Mouse (Mus musculus) midbrain, embryonic 14.5 days (tissue): ENCODE measurements at regions not wholly inside any gene's neighbourhood (a gene's known extent, or its start where the extent isn't known, plus 50 kb on each side); places are given as distances from the start of the nearest gene placed in this dataset.
A peak's percentile ranks its signal among the peaks of the same experiment; 100 is the strongest.

Experiments
- ATAC-seq: fragments of 200-750 bp; cut with Nextera tagmentation; 2 replicates; pipeline ENCODE4 v1.8.0; 2017; ENCODE audit warnings: moderate number of reproducible peaks, moderate library complexity; ENCODE audit not compliant: low FRiP score, low TSS enrichment
- DNase-seq: peaks from one replicate; pipeline ENCODE4 v3.0.0-alpha.2; 2015
- H3K27ac ChIP-seq: fragments of 300-500 bp; sonication (generic); replicated peaks from 2 replicates; pipeline ENCODE4 v1.5.1; 2014; ENCODE audit warnings: mild to moderate bottlenecking, low read depth, low read length, moderate library complexity
- H3K27me3 ChIP-seq: fragments of 300-500 bp; sonication (generic); 2 replicates; pipeline ENCODE4 v1.6.1; 2014; ENCODE audit warnings: low read length, control low read depth, mixed read lengths; ENCODE audit not compliant: control insufficient read depth, insufficient read depth
- H3K36me3 ChIP-seq: fragments of 300-500 bp; sonication (generic); 2 replicates; pipeline ENCODE4 v1.6.1; 2014; ENCODE audit warnings: low read length, control low read depth; ENCODE audit not compliant: control insufficient read depth, insufficient read depth
- H3K4me1 ChIP-seq: fragments of 300-500 bp; sonication (generic); 2 replicates; pipeline ENCODE4 v1.6.1; 2014; ENCODE audit warnings: mild to moderate bottlenecking, antibody characterized with exemption, low read length, control low read depth; ENCODE audit not compliant: control insufficient read depth, insufficient read depth
- H3K4me2 ChIP-seq: fragments of 300-500 bp; sonication (generic); 2 replicates; pipeline ENCODE4 v1.6.1; 2014; ENCODE audit warnings: mild to moderate bottlenecking, low read length, moderate library complexity
- H3K4me3 ChIP-seq: fragments of 300-500 bp; sonication (generic); replicated peaks from 2 replicates; pipeline ENCODE4 v1.5.1; 2014; ENCODE audit warnings: low read depth, low read length
- H3K9ac ChIP-seq: fragments of 300-500 bp; sonication (generic); replicated peaks from 2 replicates; pipeline ENCODE4 v1.6.1; 2014; ENCODE audit warnings: mild to moderate bottlenecking, low read length, moderate library complexity
- H3K9me3 ChIP-seq: fragments of 300-500 bp; sonication (generic); 2 replicates; pipeline ENCODE4 v1.6.1; 2016; ENCODE audit warnings: low read length, control low read depth, mixed read lengths; ENCODE audit not compliant: control insufficient read depth
- WGBS: fragments of 180-500 bp; shearing (Covaris S2); extraction: QIAGEN DNeasy Blood & Tissue Kit; methylation state at CpG from one replicate; pipeline ENCODE4 v1.1.7; 2014; 5-methylcytosine and 5-hydroxymethylcytosine counted together

DNA sequence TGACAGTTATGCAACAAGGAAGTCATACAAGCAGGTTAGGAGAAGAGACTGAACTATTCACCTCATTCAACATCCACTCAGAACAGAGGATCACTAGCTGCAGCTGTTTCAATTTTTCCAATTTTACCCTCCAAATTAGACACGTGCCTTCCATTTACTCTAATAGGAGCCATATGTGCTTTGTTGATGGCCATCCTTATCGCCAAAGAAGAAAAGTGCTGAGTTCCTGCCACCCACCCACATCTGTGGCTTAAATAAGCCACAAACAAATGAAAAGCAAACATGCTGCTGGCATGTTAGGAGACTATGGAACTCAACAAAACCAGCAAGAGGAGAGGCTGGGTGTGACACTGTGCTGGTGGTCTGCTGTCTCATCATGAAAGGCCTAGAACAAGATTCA is 1786.1 kb downstream of the 9330182O14Rik start:
- H3K4me1 ChIP-seq: no peaks in the 10 kb centered on the region
- no peak overlapping the region for H3K9ac ChIP-seq
- no peaks in the 10 kb centered on the region for H3K36me3 ChIP-seq
- no peak overlapping the region for H3K27ac ChIP-seq
- no peaks in the 10 kb centered on the region for H3K27me3 ChIP-seq
- DNase-seq: no peak
- no peak overlapping the region for H3K4me2 ChIP-seq
- no peak overlapping the region for H3K4me3 ChIP-seq
- no peaks in the 10 kb centered on the region for H3K9me3 ChIP-seq
- WGBS: 92% methylated on average over 2 of the region's 2 CpGs
- ATAC-seq: no peak

DNA sequence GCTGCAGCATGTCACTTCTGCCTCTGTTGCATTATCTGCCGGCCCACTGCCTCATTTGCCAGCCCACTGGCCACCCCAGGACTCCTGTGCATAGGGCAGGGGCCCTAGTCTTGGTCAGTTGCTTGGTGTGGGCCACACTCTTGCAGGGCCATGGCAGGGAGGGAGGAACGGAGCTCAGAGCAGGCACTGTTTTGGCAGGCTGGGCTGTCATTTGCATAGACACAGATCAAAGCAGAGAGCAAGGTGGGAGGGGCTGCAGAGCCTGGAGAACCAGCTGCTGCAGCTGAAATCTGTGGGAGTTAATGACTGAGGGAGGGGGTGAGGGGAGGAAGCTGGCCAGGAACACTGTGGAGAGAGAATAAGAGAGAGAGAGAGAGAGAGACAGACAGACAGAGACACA is 1802.5 kb downstream of the 9330182O14Rik start:
- no peaks in the 10 kb centered on the region for H3K27me3 ChIP-seq
- H3K9me3 ChIP-seq: peaks cover 6% of the 10 kb centered on the region; the same call in 1 of the 2 replicates
- H3K9ac ChIP-seq: no peak overlapping the region
- ATAC-seq (peak; percentile 64), DNase-seq (no peak)
- 42% methylated on average over 2 of the region's 2 CpGs for WGBS
- H3K27ac ChIP-seq: no peak overlapping the region
- H3K4me3 ChIP-seq: no peak overlapping the region
- no peaks in the 10 kb centered on the region for H3K36me3 ChIP-seq
- no peaks in the 10 kb centered on the region for H3K4me1 ChIP-seq
- H3K4me2 ChIP-seq: no peak overlapping the region

DNA sequence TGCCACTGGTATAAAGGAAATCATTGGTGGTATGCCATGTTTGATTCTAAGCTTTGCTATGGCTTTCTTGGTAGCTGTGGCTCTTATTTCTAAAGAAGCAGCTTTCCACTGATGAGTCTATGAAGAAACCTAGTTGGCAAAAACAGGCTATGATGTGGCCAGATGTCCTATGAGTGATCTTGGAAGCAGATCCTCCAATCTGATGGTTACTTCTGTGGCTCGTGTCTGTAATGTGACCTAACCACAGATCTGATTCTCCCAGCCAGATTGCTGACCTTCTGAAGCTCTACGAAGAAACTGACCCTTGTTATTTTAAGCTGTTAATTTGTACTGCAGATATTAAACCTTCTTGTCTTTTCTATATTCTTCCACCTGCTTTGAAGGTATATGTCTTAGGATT is 1811.1 kb downstream of the 9330182O14Rik start:
- H3K9me3 ChIP-seq: no peaks in the 10 kb centered on the region
- H3K4me1 ChIP-seq: no peaks in the 10 kb centered on the region
- DNase-seq (no peak), ATAC-seq (no peak)
- no peak overlapping the region for H3K4me2 ChIP-seq
- H3K9ac ChIP-seq: no peak overlapping the region
- H3K27ac ChIP-seq: no peak overlapping the region
- no peaks in the 10 kb centered on the region for H3K27me3 ChIP-seq
- no peak overlapping the region for H3K4me3 ChIP-seq
- WGBS: 84% methylated on average over 2 of the region's 2 CpGs
- H3K36me3 ChIP-seq: no peaks in the 10 kb centered on the region

- Histone ChIP-seq H3K27ac (no peak overlapping the region), H3K36me3 (no peaks in the 10 kb centered on the region), H3K4me3 (no peak overlapping the region), H3K9me3 (no peaks in the 10 kb centered on the region), H3K27me3 (no peaks in the 10 kb centered on the region), H3K9ac (no peak overlapping the region), H3K4me2 (no peak overlapping the region), H3K4me1 (no peaks in the 10 kb centered on the region)
- ATAC-seq: no peak
- no peak for DNase-seq
These were observed 1813.7 kb downstream of the 9330182O14Rik start for GRCm38 (mm10) chr15:41947888-41948287.

GRCm38 (mm10) chr15:41948347-41949093 is 1814.4 kb downstream of the 9330182O14Rik start:
- DNase-seq (peak; percentile 51), ATAC-seq (no peak)
- Histone ChIP-seq H3K4me1 (no peaks in the 10 kb centered on the region), H3K27ac (no peak overlapping the region), H3K9me3 (no peaks in the 10 kb centered on the region), H3K36me3 (no peaks in the 10 kb centered on the region), H3K4me2 (no peak overlapping the region), H3K9ac (no peak overlapping the region), H3K4me3 (no peak overlapping the region), H3K27me3 (no peaks in the 10 kb centered on the region)
- WGBS: 51% methylated on average over 4 of the region's 4 CpGs

DNA sequence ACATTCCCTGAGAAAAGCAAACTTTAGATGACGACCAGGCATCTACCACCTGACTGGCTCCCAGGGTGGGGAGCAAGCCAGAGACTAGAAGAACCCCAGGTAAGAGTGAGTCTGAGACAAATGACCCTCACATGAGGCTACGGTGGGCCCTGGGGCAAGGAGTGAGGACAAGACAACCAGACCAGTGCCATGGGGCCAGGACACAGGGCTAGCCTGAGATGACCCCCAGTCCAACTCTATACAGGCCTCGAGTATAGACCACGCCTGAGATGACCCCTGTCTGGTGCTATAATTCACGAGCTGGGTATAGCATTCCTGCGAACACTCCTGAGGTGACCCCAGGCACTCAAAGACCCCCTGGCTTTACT is 1814.9 kb downstream of the 9330182O14Rik start:
- no peak overlapping the region for H3K27ac ChIP-seq
- H3K9me3 ChIP-seq: no peaks in the 10 kb centered on the region
- H3K27me3 ChIP-seq: no peaks in the 10 kb centered on the region
- H3K4me2 ChIP-seq: no peak overlapping the region
- H3K4me1 ChIP-seq: no peaks in the 10 kb centered on the region
- no peak overlapping the region for H3K9ac ChIP-seq
- no peaks in the 10 kb centered on the region for H3K36me3 ChIP-seq
- no peak overlapping the region for H3K4me3 ChIP-seq
- DNase-seq (no peak), ATAC-seq (0 out of 2 replicates have a peak, but pooled peaks have one; percentile 37)
- 75% methylated on average over 6 of the region's 6 CpGs for WGBS

- Histone ChIP-seq H3K9me3 (no peaks in the 10 kb centered on the region), H3K4me2 (no peak overlapping the region), H3K4me3 (no peak overlapping the region), H3K9ac (no peak overlapping the region), H3K36me3 (no peaks in the 10 kb centered on the region), H3K27me3 (no peaks in the 10 kb centered on the region), H3K27ac (no peak overlapping the region), H3K4me1 (no peaks in the 10 kb centered on the region)
- ATAC-seq (no peak), DNase-seq (peak; percentile 57)
- WGBS: 85% methylated on average over 5 of the region's 5 CpGs
These were observed 1817.1 kb downstream of the 9330182O14Rik start for GRCm38 (mm10) chr15:41951276-41951675.

DNA sequence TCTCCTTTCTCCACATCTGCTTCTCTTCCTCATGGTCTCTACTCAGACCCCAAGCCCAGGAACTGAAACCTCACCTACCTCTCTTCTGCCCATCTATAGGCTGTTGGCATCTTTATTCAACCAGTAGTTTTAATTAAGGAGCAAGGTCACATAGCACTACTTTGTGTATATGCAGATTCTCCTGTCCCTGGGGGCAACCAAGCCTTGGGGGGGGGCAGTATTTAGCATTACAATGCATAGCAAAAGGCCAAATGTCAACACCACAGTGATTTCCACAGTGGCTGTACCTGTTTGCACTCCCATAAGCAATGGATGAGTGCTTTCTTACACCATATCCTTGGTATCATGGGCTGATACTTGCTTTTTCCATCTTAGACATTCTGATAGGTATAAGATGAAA is 1826.4 kb downstream of the 9330182O14Rik start:
- no peaks in the 10 kb centered on the region for H3K4me1 ChIP-seq
- H3K4me3 ChIP-seq: no peak overlapping the region
- no peaks in the 10 kb centered on the region for H3K27me3 ChIP-seq
- H3K27ac ChIP-seq: no peak overlapping the region
- no peaks in the 10 kb centered on the region for H3K9me3 ChIP-seq
- no peak overlapping the region for H3K9ac ChIP-seq
- DNase-seq (no peak), ATAC-seq (no peak)
- H3K36me3 ChIP-seq: no peaks in the 10 kb centered on the region
- H3K4me2 ChIP-seq: no peak overlapping the region

GRCm38 (mm10) chr15:41970877-41971276 is 1836.7 kb downstream of the 9330182O14Rik start:
- H3K9ac ChIP-seq: no peak overlapping the region
- DNase-seq: no peak
- 95% methylated on average over 6 of the region's 6 CpGs for WGBS
- H3K9me3 ChIP-seq: no peaks in the 10 kb centered on the region
- no peak overlapping the region for H3K27ac ChIP-seq
- no peak for ATAC-seq
- H3K4me1 ChIP-seq: no peaks in the 10 kb centered on the region
- H3K36me3 ChIP-seq: no peaks in the 10 kb centered on the region
- no peak overlapping the region for H3K4me2 ChIP-seq
- no peaks in the 10 kb centered on the region for H3K27me3 ChIP-seq
- H3K4me3 ChIP-seq: no peak overlapping the region
